Mouse (Mus musculus) bone marrow, adult 2 months (tissue): ENCODE measurements around the gene Robo1.

Experiments used
- CTCF ChIP-seq: fragments of 200-500 bp; IDR thresholded peaks from 2 replicates; pipeline ENCODE4 v1.5.1; 2011; ENCODE audit warnings: low read length, control low read depth; ENCODE audit not compliant: control insufficient read depth, insufficient read depth
- POLR2A ChIP-seq: fragments of 200-500 bp; IDR thresholded peaks from 2 replicates; pipeline ENCODE4 v1.6.1; 2011; ENCODE audit warnings: low read depth, mild to moderate bottlenecking, control low read depth, low read length, borderline replicate concordance; ENCODE audit not compliant: control insufficient read depth

DNA sequence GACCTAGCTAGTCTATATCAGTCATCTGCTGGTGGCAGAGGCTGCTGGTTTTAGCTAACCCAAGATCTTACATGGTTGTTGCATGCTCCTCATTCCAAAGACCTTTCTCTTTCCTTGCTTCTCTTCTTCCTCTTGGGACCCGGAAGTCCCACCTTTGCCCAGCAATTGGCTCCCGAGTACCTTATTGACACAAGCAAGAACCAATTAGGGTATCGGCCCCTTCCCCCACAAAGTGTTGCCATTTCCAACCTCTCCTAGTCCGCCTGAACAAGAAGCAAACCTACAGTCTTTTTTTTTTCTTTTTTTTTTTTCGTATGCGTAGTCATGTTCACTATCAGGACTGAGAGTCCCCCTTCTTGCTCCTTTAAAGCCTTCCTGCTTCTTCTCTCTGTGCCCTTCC, 478.0 kb downstream of the Robo1 start:
- TF ChIP-seq POLR2A (no peak), CTCF (no peak)
